In the genomic region with DNA sequence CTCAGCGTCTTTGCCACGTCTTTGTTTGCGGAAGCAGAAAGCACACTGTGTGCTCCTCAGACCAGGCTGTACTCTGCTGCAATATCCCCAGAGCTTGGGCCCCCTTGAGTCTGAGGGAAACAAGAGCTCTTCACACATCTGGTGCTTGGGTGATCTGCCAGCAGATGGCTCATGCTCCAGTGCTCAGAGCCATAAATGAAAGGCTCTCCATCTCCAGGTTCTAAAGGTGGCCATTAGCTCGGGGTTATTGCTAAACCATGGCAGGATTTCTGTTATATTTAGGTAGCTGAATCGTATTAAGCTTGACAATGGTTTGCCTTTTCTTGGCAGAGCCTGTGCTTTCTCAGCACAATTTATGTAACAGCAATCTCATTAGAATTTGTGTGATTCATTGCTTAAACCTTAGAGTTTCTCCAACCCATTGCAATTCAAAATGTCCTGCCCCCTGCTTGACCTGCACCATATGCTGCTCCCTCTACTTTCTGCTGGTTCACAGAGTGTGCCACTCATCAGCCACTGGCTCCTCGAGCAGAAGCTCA, we compare ENCODE assay signal across 9 mouse cellular contexts. TPM values are rescaled to one million over a fixed set of nuclear protein-coding genes. Genes with fewer than 3 reads are reported as not detected.
DNase-seq lines count a peak whose midpoint lies in the region; ATAC-seq and TF ChIP-seq lines count a peak whose summit lies in the region.
"Had no signal": no experiment of that assay in that cellular context is flagged by ENCODE, and none has a peak within 500 bp of the region (broad histone marks: within the 10 kb centered on the region; RNA-seq: fewer than 3 reads in every experiment).

No protein-coding gene starts in this region.

- peaks cover 5% of the 10 kb centered on the region for H3K4me1 ChIP-seq in heart, adult 2 months (ENCODE audit: control insufficient read depth, insufficient read depth, low read length)
- peaks cover under 1% of the 10 kb centered on the region; the same call in 1 of the 2 replicates for H3K4me1 ChIP-seq in neural tube, embryonic 11.5 days (ENCODE audit: control insufficient read depth, insufficient read depth, low read length)

- DNase-seq in heart, adult 2 months, result peak; percentile 32 to 40
- DNase-seq in heart, postnatal 4 days, result no peak
- peak; percentile 9 for DNase-seq in neural tube, embryonic 11.5 days (ENCODE audit: low spot score)
- no peak for DNase-seq in neural tube, embryonic 10.5 days (ENCODE audit: extremely low spot score, low spot score)
- peak; percentile 59 to 82 for DNase-seq in kidney, adult 8-10 months
- no peak for DNase-seq in embryo, embryonic 11 days

- no peaks in the 10 kb centered on the region for H3K9me3 ChIP-seq in neural tube, embryonic 11.5 days (ENCODE audit: control insufficient read depth, low read length)
- H3K9me3 ChIP-seq: midbrain, embryonic 12.5 days had no signal

- TF ChIP-seq EP300 in heart, adult 2 months (IDR thresholded peaks at IDR 0.05; ENCODE audit: insufficient read depth, low read depth, low read length), result no peak

- H3K36me3 ChIP-seq in heart, adult 2 months (ENCODE audit: control insufficient read depth, insufficient read depth, low read length), result no peaks in the 10 kb centered on the region; the same call in 1 of the 2 replicates
- H3K36me3 ChIP-seq in neural tube, embryonic 11.5 days (ENCODE audit: control insufficient read depth, insufficient read depth, low read length), result peaks cover 20% of the 10 kb centered on the region

- no peak overlapping the region for H3K4me3 ChIP-seq in heart, adult 2 months
- no peak overlapping the region for H3K4me3 ChIP-seq in neural tube, embryonic 11.5 days (ENCODE audit: low read depth, low read length)
- H3K4me3 ChIP-seq: midbrain, embryonic 12.5 days had no signal

- ATAC-seq in neural tube, embryonic 11.5 days (ENCODE audit: insufficient read depth, low FRiP score, low TSS enrichment), result 0 out of 2 replicates have a peak, but pooled peaks have one; percentile 41
- no peak for ATAC-seq in cerebellum, adult (ENCODE audit: insufficient number of reproducible peaks, low FRiP score, low TSS enrichment)
- no peak for ATAC-seq in erythroid progenitor cell, adult 5-6 weeks (replicated peaks; ENCODE audit: low FRiP score, poor library complexity, severe bottlenecking)

- no peak for TF ChIP-seq POLR2A in heart, adult 2 months (IDR thresholded peaks at IDR 0.05; ENCODE audit: insufficient read depth, low read depth, low read length)

- no peak for TF ChIP-seq CTCF in heart, adult 2 months (IDR thresholded peaks at IDR 0.05)

- intact Hi-C loops in heart, adult 2 months (cut with DNase I), result no loop called here

- no peaks in the 10 kb centered on the region for H3K79me2 ChIP-seq in heart, adult 2 months (replicated peaks; ENCODE audit: control insufficient read depth, insufficient read depth, low read length)

- no peak overlapping the region for H3K9ac ChIP-seq in heart, adult 2 months (ENCODE audit: low read depth, low read length)
- no peak overlapping the region for H3K9ac ChIP-seq in neural tube, embryonic 11.5 days (ENCODE audit: low read length)
- H3K9ac ChIP-seq: midbrain, embryonic 12.5 days had no signal

- H3K4me2 ChIP-seq in neural tube, embryonic 11.5 days (ENCODE audit: low read depth), result no peak overlapping the region
- H3K4me2 ChIP-seq: midbrain, embryonic 12.5 days had no signal

- H3K27ac ChIP-seq in heart, adult 2 months, result no peak overlapping the region
- 0 out of 2 replicates have a peak overlapping the region, but pooled peaks have one; percentile 27 for H3K27ac ChIP-seq in neural tube, embryonic 11.5 days (ENCODE audit: low read depth, low read length)
- H3K27ac ChIP-seq: midbrain, embryonic 12.5 days had no signal

- WGBS in heart, adult 2 months, result 75% methylated on average over 6 of the region's 6 CpGs
- WGBS in neural tube, embryonic 11.5 days, result 53% methylated on average over 6 of the region's 6 CpGs

- no peaks in the 10 kb centered on the region for H3K27me3 ChIP-seq in heart, adult 2 months (ENCODE audit: control insufficient read depth, insufficient read depth, low read length)
- no peaks in the 10 kb centered on the region for H3K27me3 ChIP-seq in neural tube, embryonic 11.5 days (ENCODE audit: control insufficient read depth, insufficient read depth, low read length)
- H3K27me3 ChIP-seq: midbrain, embryonic 12.5 days had no signal

RNA-seq across cellular contexts. Expression of gene Angptl7, which starts 12.8 kb away (rescaled TPM):
- total RNA-seq in heart, adult 2 months (2021), result 1 to 10 TPM; 2.5 TPM
- polyA plus RNA-seq in heart, adult 2 months (2012; rRNA removed), result 3.7 and 4.4 TPM in 2 replicates
- 1 to 10 TPM; 3.9 to 5.6 TPM for total RNA-seq in heart, postnatal 4 days (2021)
- polyA plus RNA-seq in neural tube, embryonic 11.5 days (2014; fragmentation: Nextera tagmentation; extraction: Ambion mirVana), result 0.31 and 0.32 TPM in 2 replicates
- 0.84 TPM in 1 of 2 replicates, not detected in the other for total RNA-seq in erythroid progenitor cell, adult 5-6 weeks (2015; ENCODE audit: low replicate concordance)
- not detected in 2 replicates for total RNA-seq in erythroid progenitor cell, adult 5-6 weeks (2017; ENCODE audit: low replicate concordance)

RNA-seq across cellular contexts. Expression of gene Exosc10, which starts 45.1 kb away (rescaled TPM):
- 10 to 100 TPM; 38.7 to 39.6 TPM for total RNA-seq in heart, adult 2 months (2021)
- 21.9 and 27.2 TPM in 2 replicates for polyA plus RNA-seq in heart, adult 2 months (2012; rRNA removed)
- total RNA-seq in heart, postnatal 4 days (2021), result 10 to 100 TPM; 62.4 to 66.2 TPM
- 102 and 108 TPM in 2 replicates for polyA plus RNA-seq in neural tube, embryonic 11.5 days (2014; fragmentation: Nextera tagmentation; extraction: Ambion mirVana)
- 27.4 and 31.9 TPM in 2 replicates for total RNA-seq in erythroid progenitor cell, adult 5-6 weeks (2015; ENCODE audit: low replicate concordance)
- 20.1 and 41.5 TPM in 2 replicates for total RNA-seq in erythroid progenitor cell, adult 5-6 weeks (2017; ENCODE audit: low replicate concordance)

Comparison
In these comparisons a context has a peak if more than half of its experiments do, and no peak if none do; other contexts are left out.
1. DNase-seq: peak in heart, adult 2 months (2 of 2), neural tube, embryonic 11.5 days (single experiment) and kidney, adult 8-10 months (2 of 2); none in heart, postnatal 4 days (single experiment), neural tube, embryonic 10.5 days (single experiment) and embryo, embryonic 11 days (single experiment).